12 mouse cellular contexts compared by ENCODE assay signal in the genomic region with DNA sequence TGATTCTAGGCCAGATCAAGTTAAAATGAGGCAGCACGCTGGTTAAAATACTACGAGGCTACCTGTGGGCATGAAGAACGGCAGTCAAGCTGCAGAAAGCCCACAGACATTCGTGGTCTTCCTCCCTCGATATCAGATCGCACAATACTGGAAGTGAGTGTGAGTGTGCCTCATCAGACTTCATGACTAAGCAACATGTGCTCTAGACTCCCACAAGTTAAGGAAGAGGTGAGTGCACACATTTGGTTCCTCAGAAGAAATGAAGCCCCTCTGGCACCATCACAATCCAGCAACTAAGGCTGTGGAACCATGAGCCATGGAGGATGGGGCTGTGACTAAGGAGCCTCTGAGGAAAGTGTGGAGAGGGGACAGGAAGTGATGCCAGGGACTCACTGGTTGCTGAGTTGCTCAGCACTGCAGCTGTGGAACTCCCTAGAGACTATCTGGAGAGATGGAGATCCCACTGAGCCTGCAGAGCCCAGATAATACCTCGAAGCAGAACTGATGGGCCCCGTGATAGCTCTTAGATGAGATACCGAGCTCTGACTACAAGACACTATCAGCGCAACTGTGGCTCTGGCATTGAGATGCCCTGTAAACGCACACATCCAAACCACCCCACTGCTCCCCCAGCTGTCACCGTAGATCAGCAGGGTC. TPM values are rescaled to one million over a fixed set of nuclear protein-coding genes. Genes with fewer than 3 reads are reported as not detected.
DNase-seq lines count a peak whose midpoint lies in the region; ATAC-seq and TF ChIP-seq lines count a peak whose summit lies in the region.
"Had no signal": no experiment of that assay in that cellular context is flagged by ENCODE, and none has a peak within 500 bp of the region (broad histone marks: within the 10 kb centered on the region; RNA-seq: fewer than 3 reads in every experiment).

No protein-coding gene starts in this region.

- no peak for TF ChIP-seq EP300 in liver, postnatal 0 days (IDR thresholded peaks at IDR 0.05; ENCODE audit: low read depth)

- no peaks in the 10 kb centered on the region for H3K36me3 ChIP-seq in intestine, embryonic 15.5 days
- no peaks in the 10 kb centered on the region for H3K36me3 ChIP-seq in intestine, embryonic 16.5 days (ENCODE audit: control insufficient read depth, insufficient read depth, low read length)
- H3K36me3 ChIP-seq in liver, postnatal 0 days (replicated peaks; ENCODE audit: insufficient read depth, low read length) = no peaks in the 10 kb centered on the region

- H3K27me3 ChIP-seq in intestine, embryonic 15.5 days (replicated peaks) = no peaks in the 10 kb centered on the region
- H3K27me3 ChIP-seq in intestine, embryonic 16.5 days (replicated peaks; ENCODE audit: control insufficient read depth, insufficient read depth, low read length) = no peaks in the 10 kb centered on the region
- no peaks in the 10 kb centered on the region for H3K27me3 ChIP-seq in liver, postnatal 0 days (ENCODE audit: insufficient read depth, low read length)

- no peak overlapping the region for H3K4me2 ChIP-seq in intestine, embryonic 15.5 days (replicated peaks)
- H3K4me2 ChIP-seq in intestine, embryonic 16.5 days (ENCODE audit: low read depth, low read length) = no peak overlapping the region
- peak overlapping the region; percentile 38 for H3K4me2 ChIP-seq in liver, postnatal 0 days (ENCODE audit: low read depth, low read length)

- no peak overlapping the region for H3K27ac ChIP-seq in intestine, embryonic 15.5 days
- H3K27ac ChIP-seq in intestine, embryonic 16.5 days (ENCODE audit: low read length) = no peak overlapping the region
- H3K27ac ChIP-seq in liver, postnatal 0 days (ENCODE audit: low read depth) = no peak overlapping the region

- no peak overlapping the region for H3K4me3 ChIP-seq in intestine, embryonic 15.5 days (replicated peaks)
- no peak overlapping the region for H3K4me3 ChIP-seq in intestine, embryonic 16.5 days (ENCODE audit: low read length)
- H3K4me3 ChIP-seq in liver, postnatal 0 days (ENCODE audit: low read depth, low read length) = no peak overlapping the region

- DNase-seq in brain, adult 2 months (ENCODE audit: low read depth, low spot score) = peak; percentile 33
- DNase-seq in liver, postnatal 0 days = no peak
- DNase-seq in urinary bladder, postnatal 14 days (ENCODE audit: low spot score) = no peak
- no peak for DNase-seq in ovary, postnatal 36 days (ENCODE audit: low spot score)
- no peak for DNase-seq in ovary, postnatal 14 days (ENCODE audit: low spot score)
- DNase-seq: gastrocnemius, postnatal 25 days had no signal

- 84% methylated on average over 12 of the region's 12 CpGs for WGBS in intestine, embryonic 15.5 days
- WGBS in intestine, embryonic 16.5 days = 82% methylated on average over 12 of the region's 12 CpGs
- WGBS in liver, postnatal 0 days (ENCODE audit: insufficient replicate concordance) = 45% methylated on average over 12 of the region's 12 CpGs

- H3K9me3 ChIP-seq in intestine, embryonic 15.5 days = no peaks in the 10 kb centered on the region
- no peaks in the 10 kb centered on the region for H3K9me3 ChIP-seq in intestine, embryonic 16.5 days (ENCODE audit: control insufficient read depth, low read length)
- H3K9me3 ChIP-seq in liver, postnatal 0 days (ENCODE audit: low read length) = no peaks in the 10 kb centered on the region

- H3K4me1 ChIP-seq in intestine, embryonic 15.5 days (replicated peaks) = 0 out of 2 replicates have a peak, but pooled peaks cover 4% of the 10 kb centered on the region
- no peaks in the 10 kb centered on the region; the same call in 1 of the 2 replicates for H3K4me1 ChIP-seq in intestine, embryonic 16.5 days (ENCODE audit: control insufficient read depth, insufficient read depth, low read length)
- H3K4me1 ChIP-seq in liver, postnatal 0 days (ENCODE audit: insufficient read depth) = peaks cover 14% of the 10 kb centered on the region

- ATAC-seq in intestine, embryonic 15.5 days = no peak
- no peak for ATAC-seq in intestine, embryonic 16.5 days
- ATAC-seq in hematopoietic stem cell, adult 5-6 weeks (replicated peaks in 1 of 2; ENCODE audit: insufficient read depth in 1 of 2, low FRiP score in 2 of 2, low TSS enrichment in 1 of 2, low read depth in 1 of 2, poor library complexity in 2 of 2, severe bottlenecking in 2 of 2) = peak; percentile 18 to 54; a peak in 3 of 4 replicates
- peak; percentile 44; the same call in 1 of the 2 replicates for ATAC-seq in liver, postnatal 0 days

- no peak for TF ChIP-seq CTCF in liver, postnatal 0 days (IDR thresholded peaks at IDR 0.05; ENCODE audit: low read depth)

- H3K9ac ChIP-seq in intestine, embryonic 15.5 days = 0 out of 2 replicates have a peak overlapping the region, but pooled peaks have one; percentile 13
- H3K9ac ChIP-seq in intestine, embryonic 16.5 days (ENCODE audit: low read depth, low read length) = no peak overlapping the region
- H3K9ac ChIP-seq in liver, postnatal 0 days (replicated peaks) = no peak overlapping the region

RNA-seq across cellular contexts. Expression of a gene that starts 46.3 kb away (rescaled TPM):
- not detected in 2 replicates for polyA plus RNA-seq in intestine, embryonic 15.5 days (2015; fragmentation: Nextera tagmentation; extraction: Ambion mirVana)
- polyA plus RNA-seq in intestine, embryonic 16.5 days (2015; fragmentation: Nextera tagmentation; extraction: Ambion mirVana) = not detected in 2 replicates
- not detected in 2 replicates for total RNA-seq in hematopoietic stem cell, adult 5-6 weeks (2017)
- not detected in 2 replicates for polyA plus RNA-seq in liver, postnatal 0 days (2015; fragmentation: Nextera tagmentation; extraction: Ambion mirVana)
- total RNA-seq: adrenal gland, postnatal 36 days; gastrocnemius, postnatal 25 days; layer of hippocampus, adult 18-20 months had no signal
- polyA plus RNA-seq: lung, embryonic 16.5 days had no signal

RNA-seq across cellular contexts. Expression of a gene that starts 53.7 kb away (rescaled TPM):
- polyA plus RNA-seq in intestine, embryonic 15.5 days (2015; fragmentation: Nextera tagmentation; extraction: Ambion mirVana) = 0.95 and 1.3 TPM in 2 replicates
- 0.47 and 0.86 TPM in 2 replicates for polyA plus RNA-seq in intestine, embryonic 16.5 days (2015; fragmentation: Nextera tagmentation; extraction: Ambion mirVana)
- 2.6 and 2.9 TPM in 2 replicates for total RNA-seq in hematopoietic stem cell, adult 5-6 weeks (2017)
- polyA plus RNA-seq in liver, postnatal 0 days (2015; fragmentation: Nextera tagmentation; extraction: Ambion mirVana) = 12.1 and 13.3 TPM in 2 replicates

Comparison
In these comparisons a context has a peak if more than half of its experiments do, and no peak if none do; other contexts are left out.
1. ATAC-seq: peak in hematopoietic stem cell, adult 5-6 weeks (2 of 2) and liver, postnatal 0 days (single experiment); none in intestine, embryonic 15.5 days (single experiment) and intestine, embryonic 16.5 days (single experiment).